Mouse (Mus musculus): ENCODE measurements around the gene Nav2. TPM values are rescaled to one million over a fixed set of nuclear protein-coding genes. Genes with fewer than 3 reads are reported as not detected.

Nav2 gene
- total RNA-seq, 2 experiments from 2014 or later = 60.0 to 64.1 TPM

DNA sequence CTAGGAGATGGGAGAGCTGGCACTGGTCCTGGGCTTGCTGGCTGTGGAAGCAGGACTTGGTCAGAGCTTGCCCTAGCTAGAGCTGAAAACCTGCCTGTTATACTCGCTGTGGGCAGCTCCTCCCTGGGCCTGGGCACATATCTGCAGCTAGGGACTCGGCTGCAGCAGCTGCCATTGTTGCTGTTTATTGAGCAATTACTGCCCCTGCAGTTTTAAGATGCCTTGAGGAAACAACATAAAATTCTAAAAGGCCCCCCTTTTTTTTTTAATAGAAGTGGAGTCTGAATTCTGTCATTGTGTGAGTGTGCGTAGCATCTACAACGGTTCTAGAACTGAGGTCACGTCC, 24.3 kb upstream of the Nav2 start:
- intact Hi-C loops (cut with DNase I) = no loop called here
- no peak for DNase-seq

DNA sequence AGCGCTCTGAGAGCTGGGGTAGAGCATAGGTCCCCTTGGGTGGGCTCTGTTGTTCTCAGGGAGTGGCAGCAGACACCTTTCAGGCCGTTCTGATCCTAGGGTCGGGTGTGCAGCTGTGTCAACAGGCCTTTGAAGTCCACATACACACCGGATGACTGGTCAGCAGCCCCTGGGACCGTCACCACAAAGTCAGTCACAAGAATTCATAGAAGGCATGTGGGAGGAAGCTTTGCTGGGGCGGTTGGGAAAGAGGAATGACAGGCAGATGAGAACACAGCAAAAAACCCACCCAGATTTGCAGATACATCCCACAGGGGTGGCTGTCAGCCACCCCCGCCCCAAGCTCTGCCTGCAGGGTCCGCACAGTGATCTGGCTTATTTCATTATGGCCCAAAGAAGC, 20.5 kb upstream of the Nav2 start:
- DNase-seq = no peak
- intact Hi-C loops (cut with DNase I) = no loop called here

DNA sequence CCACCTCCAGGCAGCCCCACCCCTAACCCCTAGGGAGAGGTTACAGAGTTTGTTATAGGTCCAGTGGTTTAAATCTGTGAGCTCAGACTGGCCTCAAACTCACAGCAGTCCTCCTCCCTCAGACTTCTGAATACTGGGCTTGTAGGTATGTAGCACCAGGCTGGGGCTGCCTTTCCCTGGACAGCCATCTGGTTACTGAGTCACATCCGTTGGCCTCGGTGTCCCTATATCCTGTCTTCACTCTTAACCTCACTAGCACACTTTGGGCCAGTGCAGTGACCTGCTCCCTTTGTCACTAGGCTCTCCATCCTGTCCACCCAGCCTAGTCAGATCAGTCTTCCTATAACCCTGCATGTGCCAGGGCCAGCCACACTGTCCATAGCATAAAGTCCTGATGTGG, 19.8 kb upstream of the Nav2 start:
- intact Hi-C loops (cut with DNase I) = no loop called here
- DNase-seq = no peak

DNA sequence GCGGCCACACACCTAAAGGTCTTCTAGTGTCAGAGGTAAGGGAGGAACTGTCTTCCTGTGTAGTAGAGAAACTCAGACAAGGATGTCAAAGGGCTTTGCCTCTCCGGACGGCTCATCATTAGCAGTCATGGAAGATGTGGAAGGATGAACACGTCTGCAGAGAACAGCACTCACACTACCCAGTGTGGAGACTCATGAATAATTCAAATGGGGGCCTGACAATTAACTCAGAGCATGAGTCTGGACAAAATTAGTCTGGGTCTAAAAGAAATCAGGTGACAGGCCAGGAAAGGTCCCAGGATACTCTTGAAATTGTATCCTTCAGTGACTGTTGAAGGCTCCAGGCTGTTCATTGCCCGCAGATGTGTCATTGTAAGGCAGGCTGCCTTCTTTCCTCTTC, 17.5 kb upstream of the Nav2 start:
- intact Hi-C loops (cut with DNase I) = loop anchor here (5.0 to 10.0 kb wide), 3 partner anchors 176 to 534 kb away; no protein-coding TSS in a partner anchor
- DNase-seq = no peak

DNA sequence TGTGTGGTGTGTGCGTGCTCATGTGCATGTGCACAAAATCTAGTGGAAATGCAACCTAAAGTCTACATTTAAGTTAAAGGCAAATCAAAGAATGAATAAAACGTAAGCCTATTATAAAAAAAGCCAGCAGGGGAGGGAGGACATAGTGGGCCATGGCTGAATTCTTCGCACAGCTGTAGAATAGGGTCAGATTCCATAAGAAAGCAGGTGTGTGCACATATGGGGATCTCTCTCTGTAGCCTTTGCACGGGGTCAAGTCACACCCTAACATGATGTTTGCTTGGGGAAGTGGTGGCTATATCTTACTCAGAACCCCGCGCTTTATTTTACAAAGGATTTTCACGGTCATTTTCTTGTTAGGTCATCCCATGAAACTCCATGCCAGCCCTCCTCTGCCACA, 15.4 kb upstream of the Nav2 start:
- DNase-seq = no peak
- intact Hi-C loops (cut with DNase I) = loop anchor here (5.0 to 10.0 kb wide), 3 partner anchors 174 to 532 kb away; no protein-coding TSS in a partner anchor

DNA sequence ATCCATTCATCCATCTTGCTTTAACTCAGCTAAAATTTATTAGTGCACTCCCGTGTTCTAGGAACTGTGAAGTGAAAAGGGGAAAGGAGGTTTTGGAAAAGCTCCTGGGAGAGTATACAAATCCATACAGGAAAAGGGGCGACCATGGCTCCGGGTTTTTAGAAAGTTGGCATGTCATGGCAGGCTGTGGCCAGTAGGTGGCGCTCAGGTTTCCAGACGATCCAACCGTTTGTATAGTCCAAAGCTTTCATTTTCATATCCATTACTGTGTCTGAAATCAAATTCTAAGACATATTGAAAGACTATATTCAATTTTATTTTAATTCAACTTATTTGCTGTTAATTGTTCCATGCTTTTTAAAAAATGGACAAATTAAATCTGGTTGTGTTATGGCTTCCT, 14.4 kb upstream of the Nav2 start:
- DNase-seq = peak; percentile 62 to 76
- intact Hi-C loops (cut with DNase I) = loop anchor here (1.0 to 10.0 kb wide), 4 partner anchors 173 to 531 kb away; no protein-coding TSS in a partner anchor

DNA sequence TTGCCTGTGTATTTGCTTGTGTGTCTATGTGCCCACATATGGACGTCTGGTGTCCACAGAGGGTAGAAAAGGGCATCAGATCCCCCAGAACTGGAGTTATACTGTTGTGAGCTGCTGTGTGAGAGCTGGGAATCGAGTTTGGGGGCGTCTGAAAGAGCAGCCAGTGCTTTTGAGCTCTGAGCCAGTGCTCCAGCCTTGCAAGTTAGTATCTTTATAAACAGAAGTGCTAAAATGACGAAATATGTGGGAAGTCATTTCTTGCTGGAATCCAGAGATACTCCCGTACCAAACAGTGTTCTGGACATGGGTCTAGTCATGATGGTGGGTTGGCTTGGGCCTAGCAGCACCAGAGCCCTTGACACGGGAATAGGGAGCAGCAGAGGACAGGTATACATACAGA, 13.8 kb upstream of the Nav2 start:
- intact Hi-C loops (cut with DNase I) = loop anchor here (1.0 to 10.0 kb wide), 4 partner anchors 173 to 530 kb away; no protein-coding TSS in a partner anchor
- no peak for DNase-seq

DNA sequence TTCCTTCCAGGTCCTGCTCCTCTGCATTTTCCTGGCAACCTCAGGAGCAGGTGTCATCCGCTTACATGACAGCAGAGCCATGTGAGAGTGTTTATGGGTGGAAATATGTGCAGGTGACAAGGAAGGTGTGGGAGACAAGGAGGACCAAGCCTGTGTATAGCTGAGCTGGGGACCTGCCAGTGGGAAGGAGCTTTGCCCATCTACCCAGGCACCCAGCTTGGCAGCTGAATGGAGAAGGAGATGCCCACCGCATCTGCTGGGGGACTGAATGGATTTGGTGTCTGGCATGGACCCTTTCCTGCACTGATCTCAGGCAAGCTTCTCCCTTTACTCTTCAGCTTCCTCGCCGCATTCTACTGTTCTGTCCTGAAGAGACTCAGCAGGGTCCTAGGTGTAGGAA, 13.0 kb upstream of the Nav2 start:
- intact Hi-C loops (cut with DNase I) = loop anchor here (10.0 kb wide), 1 partner anchor 529 kb away; no protein-coding TSS in a partner anchor
- no peak for DNase-seq

DNA sequence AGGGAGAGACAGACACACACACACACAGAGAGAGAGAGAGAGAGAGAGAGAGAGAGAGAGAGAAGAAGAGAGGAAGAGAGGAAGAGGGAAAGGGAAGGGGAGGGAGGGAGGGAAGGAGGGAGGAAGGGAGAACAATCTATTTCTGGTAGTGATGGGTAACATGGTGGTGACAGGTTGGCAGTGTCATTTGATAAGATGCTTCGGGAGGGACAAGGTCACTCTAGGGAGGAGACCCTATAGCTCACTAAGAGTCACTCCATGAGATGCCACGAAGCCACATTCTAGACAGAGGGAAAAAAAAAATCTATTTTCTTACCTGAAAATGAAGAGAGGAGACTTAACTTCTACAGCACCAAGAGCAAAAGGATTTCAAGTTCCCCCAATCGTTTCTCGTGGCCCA, 12.5 kb upstream of the Nav2 start:
- intact Hi-C loops (cut with DNase I) = loop anchor here (10.0 kb wide), 1 partner anchor 529 kb away; no protein-coding TSS in a partner anchor
- DNase-seq = no peak

DNA sequence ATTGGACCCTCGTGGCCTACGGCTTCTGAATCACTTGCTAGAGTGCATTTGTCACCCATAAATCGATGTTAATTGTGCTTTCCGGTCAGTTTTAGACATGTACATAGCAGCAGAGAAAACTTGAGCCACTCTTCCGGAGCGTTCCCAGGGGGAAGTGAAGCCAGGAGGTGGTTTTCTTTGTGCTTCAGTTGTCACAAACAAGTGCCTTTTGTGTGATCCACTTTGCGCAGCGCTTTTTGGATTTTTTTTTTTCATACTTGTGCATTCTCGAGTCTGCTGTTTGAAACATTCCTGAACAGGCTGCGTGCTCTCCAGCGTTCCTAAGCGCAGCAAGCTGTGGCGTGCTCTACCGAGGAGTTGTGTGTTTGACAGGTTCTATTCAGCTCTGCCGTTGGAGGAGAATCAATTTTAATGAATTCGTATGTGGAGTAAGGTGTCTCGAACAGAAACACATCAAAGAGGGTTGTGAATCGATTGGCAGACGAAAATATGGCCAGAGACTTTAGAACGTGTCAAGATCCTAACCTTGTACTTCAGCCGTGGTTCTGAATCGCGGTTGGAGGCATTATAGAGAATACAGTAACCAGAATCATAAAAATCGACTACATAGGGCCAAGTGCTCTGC, 10.9 kb upstream of the Nav2 start:
- intact Hi-C loops (cut with DNase I) = loop anchor here (10.0 kb wide), 1 partner anchor 527 kb away; no protein-coding TSS in a partner anchor
- DNase-seq = no peak

DNA sequence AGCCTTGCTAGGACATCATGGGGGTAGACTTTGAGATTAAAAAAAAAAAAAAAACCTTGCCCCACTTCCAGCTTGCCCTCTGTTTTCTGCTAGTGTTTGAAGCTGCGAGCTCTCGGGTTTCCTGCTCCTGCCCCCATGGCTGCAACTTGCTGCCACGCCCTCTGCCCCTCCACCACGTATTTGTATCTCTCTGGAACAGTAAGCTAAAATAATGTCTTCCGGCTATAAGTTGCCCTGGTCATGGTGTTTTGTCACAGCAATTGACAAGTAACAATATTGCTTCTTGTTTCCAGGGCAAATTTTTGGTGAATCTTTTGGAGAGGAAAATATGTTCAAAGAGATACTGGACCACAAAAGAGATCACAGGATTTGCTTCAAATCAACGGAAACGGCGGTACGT, 10.1 kb upstream of the Nav2 start:
- intact Hi-C loops (cut with DNase I) = loop anchor here (10.0 kb wide), 1 partner anchor 526 kb away; no protein-coding TSS in a partner anchor
- no peak for DNase-seq

DNA sequence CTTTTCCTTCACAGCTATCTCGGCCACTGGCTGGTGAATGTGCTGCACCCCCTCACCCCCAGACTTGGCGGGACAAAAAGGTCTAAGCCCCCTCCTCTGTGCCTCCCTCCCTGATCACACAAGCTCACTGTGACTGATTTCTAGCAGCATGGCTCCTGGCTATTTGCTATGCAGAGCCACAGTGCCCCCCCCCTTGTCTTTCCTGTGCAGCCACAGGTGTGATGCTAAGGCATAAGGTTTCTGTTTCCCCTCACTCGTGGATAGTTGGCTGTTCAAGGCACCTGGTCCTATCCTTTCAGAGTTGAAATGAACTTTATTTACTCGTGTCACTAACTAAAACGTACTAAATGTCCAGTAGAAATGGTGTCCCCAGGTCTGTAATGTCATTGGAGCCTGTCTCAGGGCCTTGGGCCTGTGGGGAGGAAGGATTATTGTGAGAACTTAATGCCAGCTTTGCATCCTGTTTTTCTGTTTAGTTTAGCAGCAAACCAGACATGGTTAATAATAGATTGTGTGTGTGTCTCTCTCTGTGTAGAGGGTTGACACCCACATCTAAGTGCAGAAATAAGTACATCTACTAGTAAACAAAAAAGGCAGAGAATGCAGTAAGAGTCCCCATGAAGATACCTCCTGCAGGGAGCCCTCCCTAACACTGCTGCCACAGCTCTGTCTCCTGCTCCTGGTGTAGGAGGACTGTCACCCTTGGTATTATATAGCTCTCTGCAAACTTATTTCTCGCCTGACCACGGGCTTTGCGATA, 7.9 kb upstream of the Nav2 start:
- DNase-seq = no peak
- intact Hi-C loops (cut with DNase I) = no loop called here

DNA sequence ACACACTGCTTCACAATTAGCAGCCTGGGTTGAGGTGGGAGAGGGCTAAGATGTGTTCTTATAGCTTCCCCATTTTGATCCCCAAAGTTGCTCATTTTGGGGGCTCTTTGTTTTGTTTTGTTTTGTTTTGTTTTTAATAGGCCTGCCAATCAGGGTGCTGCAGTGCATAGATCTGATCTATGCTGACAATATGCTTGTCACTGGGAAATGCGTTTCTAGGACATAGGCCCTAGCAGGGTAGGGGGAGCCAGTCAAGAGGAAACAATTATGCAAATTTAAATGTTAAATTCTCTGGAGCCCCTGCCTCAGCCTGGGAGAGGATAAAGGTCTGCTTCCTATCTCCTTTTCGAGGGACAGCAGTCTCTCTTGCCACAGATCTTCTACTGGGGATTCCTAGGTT, 6.1 kb upstream of the Nav2 start:
- intact Hi-C loops (cut with DNase I) = no loop called here
- no peak for DNase-seq

DNA sequence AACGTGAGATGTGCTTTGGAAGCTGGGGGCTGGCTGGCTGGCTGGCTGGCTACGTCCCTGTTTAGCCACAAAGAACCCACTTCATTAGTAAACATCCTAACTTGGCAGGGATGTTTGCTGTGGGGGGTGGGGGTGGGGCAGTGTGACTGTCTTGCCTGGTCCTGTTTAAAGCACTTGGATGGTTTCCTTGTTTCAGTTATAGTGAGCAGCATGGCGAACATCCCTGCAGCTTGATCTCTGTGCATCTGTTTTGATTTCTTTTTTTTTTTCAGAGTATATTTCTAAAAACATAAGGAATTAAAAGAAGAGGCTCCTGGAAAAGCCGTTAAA, 791 bp downstream of the Nav2 start:
- intact Hi-C loops (cut with DNase I) = no loop called here
- DNase-seq = no peak

DNA sequence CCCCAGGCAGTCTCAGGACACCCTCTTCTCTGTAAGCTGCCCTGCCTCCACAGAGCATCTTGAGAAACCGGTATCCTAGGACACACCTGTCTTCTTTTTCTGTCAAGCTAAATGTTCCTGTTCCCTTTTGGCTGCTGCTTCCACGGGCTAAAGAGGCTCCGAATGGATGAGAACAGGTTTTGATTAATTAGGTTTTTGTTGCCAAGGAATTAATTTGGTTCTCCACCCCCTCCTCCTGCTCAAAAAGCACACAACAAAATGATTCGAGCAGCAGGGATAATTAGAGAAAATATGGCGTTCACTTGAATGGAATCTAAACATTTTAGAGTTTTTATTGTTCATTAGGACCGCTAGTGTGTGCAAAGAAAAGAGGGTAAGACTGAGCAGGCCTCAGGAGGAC, 1.8 kb downstream of the Nav2 start:
- no peak for DNase-seq
- intact Hi-C loops (cut with DNase I) = no loop called here

DNA sequence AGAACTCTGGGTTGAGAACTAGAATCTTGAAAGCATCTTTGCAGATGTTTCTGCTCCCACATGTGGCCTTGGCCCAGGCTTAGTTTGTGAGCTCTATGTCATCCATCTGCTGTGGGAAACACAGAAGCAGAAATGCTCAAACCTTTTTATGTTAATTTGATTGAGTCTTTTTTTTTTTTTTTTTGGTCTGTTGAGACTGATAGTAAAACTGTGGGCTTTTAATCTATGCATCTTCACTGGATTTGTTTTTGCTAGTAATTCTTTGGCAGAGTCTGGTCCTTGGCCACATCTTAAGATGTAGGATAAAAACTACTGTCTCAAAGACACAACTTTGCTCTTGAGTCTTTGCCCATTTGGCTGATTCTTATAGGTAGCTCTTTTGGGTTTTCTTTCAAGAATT, 2.6 kb downstream of the Nav2 start:
- intact Hi-C loops (cut with DNase I) = no loop called here
- DNase-seq = no peak

DNA sequence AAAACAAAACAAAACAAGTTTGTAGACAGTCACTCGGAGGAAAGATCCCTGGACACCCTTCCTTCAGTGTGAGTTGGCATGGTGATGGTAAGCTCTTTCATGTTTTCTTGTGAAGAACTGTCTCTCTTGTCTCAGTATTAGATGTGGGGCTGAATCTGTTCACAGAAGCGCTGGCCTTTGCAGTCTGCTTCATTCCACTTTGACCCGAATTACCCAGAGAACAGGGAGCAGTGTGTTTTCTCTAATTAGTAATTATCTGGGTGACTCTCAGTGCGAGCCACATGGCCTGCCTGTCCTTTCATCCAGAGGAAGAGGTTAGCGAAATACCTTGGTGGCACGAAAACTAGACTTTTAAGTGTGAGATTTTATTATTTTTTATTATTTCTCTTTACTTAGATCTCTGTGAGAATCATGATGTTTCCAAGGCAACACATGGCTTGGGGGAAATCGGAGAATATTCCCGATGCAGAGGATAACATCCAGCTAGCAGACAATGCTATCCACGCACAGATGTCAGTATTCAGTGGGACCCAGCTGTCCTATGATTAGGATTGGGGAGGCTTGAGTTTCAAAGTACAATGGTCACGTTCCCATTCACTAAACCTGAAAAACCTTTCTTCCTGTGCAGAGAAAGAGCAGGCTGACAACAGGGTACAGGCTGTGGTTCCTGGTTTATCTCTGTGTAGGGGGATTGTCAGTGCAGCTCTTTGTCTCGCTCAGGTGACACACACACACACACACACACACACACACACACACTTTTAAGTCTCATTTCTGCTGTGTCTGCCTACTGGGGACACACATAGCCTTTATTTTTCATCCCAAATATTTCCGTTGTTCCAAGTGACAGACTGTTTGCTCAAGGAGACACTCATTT, 6.4 kb downstream of the Nav2 start:
- intact Hi-C loops (cut with DNase I) = no loop called here

DNA sequence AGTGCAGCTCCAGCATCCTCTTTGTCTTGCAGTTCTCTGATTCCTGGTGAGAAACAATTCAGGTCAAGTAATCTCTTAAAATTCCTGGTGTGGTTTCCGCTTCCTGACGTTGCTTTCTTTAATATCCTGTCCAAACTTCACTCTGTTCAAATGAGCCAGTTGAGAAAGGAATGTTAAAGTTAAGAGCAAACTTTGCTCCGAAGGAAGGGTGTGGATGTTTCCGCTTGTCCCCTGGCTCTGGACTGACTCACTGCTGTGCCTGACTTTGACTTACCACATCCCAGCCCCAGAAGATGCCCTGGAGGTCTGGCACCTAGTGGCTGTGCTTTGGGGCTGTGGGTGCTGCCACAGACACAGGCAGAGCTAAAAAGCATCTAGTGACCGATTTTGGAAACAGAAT, 8.9 kb downstream of the Nav2 start:
- DNase-seq = no peak
- intact Hi-C loops (cut with DNase I) = no loop called here

More for the DNA sequence above, 6.4 kb downstream of the Nav2 start:
- DNase-seq = no peak

DNA sequence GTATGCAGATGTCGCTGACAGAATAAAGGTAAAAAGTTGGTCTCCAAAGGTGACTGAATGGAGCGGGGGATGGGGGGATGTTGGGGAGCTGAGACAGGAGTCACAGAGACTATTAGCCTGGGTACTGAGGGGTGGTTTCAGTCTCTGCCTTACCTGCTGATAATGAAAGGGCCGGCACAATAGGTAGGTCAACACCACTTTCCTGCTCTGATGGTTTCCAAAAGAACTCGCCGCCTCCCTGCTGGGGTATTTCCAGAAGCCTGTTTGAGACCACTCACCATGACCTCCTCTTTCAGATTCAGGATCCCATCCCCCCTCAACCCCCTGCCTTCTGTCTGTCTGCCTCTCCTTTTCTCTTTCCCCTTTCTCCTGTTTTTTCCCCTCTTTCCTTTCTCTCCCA, 9.5 kb downstream of the Nav2 start:
- no peak for DNase-seq
- intact Hi-C loops (cut with DNase I) = no loop called here

DNA sequence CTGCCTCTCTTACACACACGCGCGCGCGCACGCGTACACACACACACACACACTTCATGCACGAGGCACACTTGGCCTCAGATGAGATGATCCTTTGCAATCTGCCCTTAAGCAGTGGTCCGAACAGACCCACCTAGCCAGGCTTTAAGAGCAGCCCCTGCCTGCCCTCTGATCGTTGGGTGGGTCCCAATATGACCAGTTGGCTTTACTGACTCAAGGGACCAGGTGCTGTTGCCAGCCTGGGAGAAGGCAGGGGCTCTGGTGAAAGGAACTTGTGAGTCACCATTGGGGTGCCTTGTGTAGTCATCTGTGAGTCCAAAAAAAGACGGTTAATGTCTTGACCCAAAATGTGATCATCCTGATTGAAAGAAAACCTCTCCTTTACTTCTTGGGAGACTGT, 9.9 kb downstream of the Nav2 start:
- intact Hi-C loops (cut with DNase I) = no loop called here
- DNase-seq = no peak

DNA sequence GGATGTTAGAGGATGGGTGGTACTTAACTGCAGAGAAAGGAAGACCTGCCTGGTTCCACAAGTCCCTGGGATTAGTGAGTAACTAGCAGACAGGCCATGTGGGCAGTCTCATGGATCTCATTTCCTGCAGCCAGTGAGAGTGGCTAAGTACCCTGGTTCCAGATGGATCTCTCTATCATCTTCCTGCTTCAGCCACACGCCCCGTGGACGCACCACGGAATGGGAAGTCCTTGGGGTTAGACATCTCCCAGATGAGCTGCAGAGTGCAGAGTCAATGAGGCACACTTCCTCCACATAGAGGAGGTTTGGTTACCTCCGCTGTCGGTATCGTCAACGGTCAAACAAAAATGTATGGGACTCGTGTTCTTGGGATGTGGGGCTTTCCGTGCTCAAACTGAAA, 15.1 kb downstream of the Nav2 start:
- intact Hi-C loops (cut with DNase I) = no loop called here
- DNase-seq = no peak
